ENCODE assay signal across 35 mouse cellular contexts in the genomic region with DNA sequence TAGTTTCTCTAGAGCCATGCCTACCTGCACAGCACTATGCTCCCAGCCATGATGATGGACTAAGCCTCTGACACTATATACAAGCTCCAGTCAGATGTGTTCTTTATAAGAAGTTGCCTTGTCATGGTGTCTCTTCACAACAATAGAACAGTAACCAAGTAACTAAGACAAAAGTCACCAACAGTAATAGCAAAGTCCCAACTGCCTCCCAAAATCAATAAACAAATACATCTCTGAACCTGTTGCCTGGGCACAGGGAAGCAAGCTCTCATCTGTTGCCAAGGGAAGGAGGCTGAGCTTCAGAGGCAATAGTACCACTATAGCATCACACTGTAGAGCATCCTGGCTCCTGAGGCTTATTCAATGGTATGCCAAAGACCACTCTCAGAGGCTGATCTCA.
"Had no signal": no experiment of that assay in that cellular context is flagged by ENCODE, and none has a peak within 500 bp of the region (broad histone marks: within the 10 kb centered on the region; RNA-seq: fewer than 3 reads in every experiment).

No protein-coding gene starts in this region.

- DNase-seq: heart, postnatal 10 days; heart, postnatal 14 days; heart, postnatal 36 days; heart, postnatal 4 days; kidney, adult 11 months; kidney, adult 18-20 months; kidney, adult 2 months; kidney, adult 8-10 months; kidney, adult 9 months; kidney, postnatal 10 days; kidney, postnatal 14 days; kidney, postnatal 25 days; kidney, postnatal 36 days; kidney, postnatal 4 days; layer of hippocampus, adult 9-11 months; layer of hippocampus, postnatal 36 days had no signal

- H3K4me2 ChIP-seq: heart, embryonic 11.5 days; heart, embryonic 12.5 days; heart, embryonic 13.5 days; heart, embryonic 15.5 days; hindbrain, embryonic 12.5 days; hindbrain, embryonic 13.5 days; hindbrain, embryonic 14.5 days; hindbrain, embryonic 15.5 days; intestine, embryonic 15.5 days; kidney, embryonic 15.5 days had no signal

- H3K27ac ChIP-seq: heart, embryonic 10.5 days; heart, embryonic 13.5 days; heart, embryonic 15.5 days; hindbrain, embryonic 10.5 days; hindbrain, embryonic 12.5 days; hindbrain, embryonic 13.5 days; hindbrain, embryonic 14.5 days; hindbrain, embryonic 15.5 days; hindbrain, postnatal 0 days; intestine, embryonic 15.5 days; kidney, embryonic 15.5 days; kidney, postnatal 0 days had no signal

- H3K4me3 ChIP-seq: heart, embryonic 10.5 days; heart, embryonic 12.5 days; heart, embryonic 13.5 days; heart, embryonic 15.5 days; hindbrain, embryonic 10.5 days; hindbrain, embryonic 12.5 days; hindbrain, embryonic 13.5 days; hindbrain, embryonic 15.5 days; intestine, embryonic 15.5 days; kidney, embryonic 15.5 days; layer of hippocampus, adult 2 months had no signal

- H3K9me3 ChIP-seq: heart, embryonic 10.5 days; heart, embryonic 12.5 days; heart, embryonic 13.5 days; heart, embryonic 15.5 days; hindbrain, embryonic 10.5 days; hindbrain, embryonic 12.5 days; hindbrain, embryonic 13.5 days; hindbrain, embryonic 15.5 days; intestine, embryonic 15.5 days; kidney, embryonic 15.5 days had no signal

- H3K27me3 ChIP-seq: heart, embryonic 12.5 days; heart, embryonic 13.5 days; heart, embryonic 15.5 days; hindbrain, embryonic 12.5 days; hindbrain, embryonic 13.5 days; hindbrain, embryonic 15.5 days; intestine, embryonic 15.5 days; kidney, embryonic 15.5 days had no signal

- H3K9ac ChIP-seq: heart, embryonic 12.5 days; heart, embryonic 13.5 days; heart, embryonic 15.5 days; hindbrain, embryonic 12.5 days; hindbrain, embryonic 13.5 days; hindbrain, embryonic 14.5 days; hindbrain, embryonic 15.5 days; intestine, embryonic 15.5 days; kidney, embryonic 15.5 days had no signal

- H3K4me1 ChIP-seq: heart, embryonic 15.5 days; hindbrain, embryonic 15.5 days; intestine, embryonic 15.5 days had no signal

- ATAC-seq: hindbrain, embryonic 16.5 days; hindbrain, postnatal 0 days; inflammation-experienced regulatory T-cells, adult 6 months; intestine, embryonic 15.5 days; intestine, embryonic 16.5 days; intestine, postnatal 0 days had no signal
